In genomic region chr7:118263606-118264005, GRCm38 (mm10) we compare ENCODE assay signal across 17 mouse cellular contexts.
"Had no signal": no experiment of that assay in that cellular context is flagged by ENCODE, and none has a peak within 500 bp of the region (broad histone marks: within the 10 kb centered on the region; RNA-seq: fewer than 3 reads in every experiment).

No protein-coding gene starts in this region.

- H3K4me1 ChIP-seq: midbrain, embryonic 10.5 days; midbrain, embryonic 12.5 days; neural tube, embryonic 13.5 days; neural tube, embryonic 15.5 days had no signal

- H3K9me3 ChIP-seq: midbrain, embryonic 10.5 days; midbrain, embryonic 12.5 days; neural tube, embryonic 13.5 days; neural tube, embryonic 15.5 days had no signal

- H3K36me3 ChIP-seq: midbrain, embryonic 10.5 days; midbrain, embryonic 12.5 days; neural tube, embryonic 13.5 days; neural tube, embryonic 15.5 days had no signal

- DNase-seq: lung, embryonic 14.5 days; lung, postnatal 10 days; lung, postnatal 4 days; midbrain, embryonic 14.5 days; retina, postnatal 1 day; right cerebral cortex, adult 18-20 months; right cerebral cortex, postnatal 25 days; right cerebral cortex, postnatal 4 days; spleen, adult 18-20 months; thymus, adult 18-20 months; thymus, postnatal 14 days had no signal

- H3K4me2 ChIP-seq: lung, embryonic 14.5 days; midbrain, embryonic 12.5 days; neural tube, embryonic 13.5 days; neural tube, embryonic 15.5 days had no signal

- H3K4me3 ChIP-seq: midbrain, embryonic 10.5 days; midbrain, embryonic 12.5 days; myocyte; neural tube, embryonic 13.5 days; neural tube, embryonic 15.5 days had no signal

- H3K27ac ChIP-seq: midbrain, embryonic 10.5 days; midbrain, embryonic 12.5 days; neural tube, embryonic 13.5 days; neural tube, embryonic 15.5 days had no signal

- H3K9ac ChIP-seq: lung, embryonic 14.5 days; midbrain, embryonic 12.5 days; neural tube, embryonic 13.5 days; neural tube, embryonic 15.5 days had no signal

- H3K27me3 ChIP-seq: midbrain, embryonic 12.5 days; neural tube, embryonic 13.5 days; neural tube, embryonic 15.5 days had no signal

- ATAC-seq: midbrain, embryonic 16.5 days had no signal
